Mouse (Mus musculus) megakaryocyte, embryonic 14.5 days (primary cell): ENCODE measurements around the gene Ust.

Source experiments
- FLI1 ChIP-seq: IDR thresholded peaks from 2 replicates; pipeline ENCODE4 v1.6.1; 2012; ENCODE audit warnings: low read length, inconsistent platforms, mixed read lengths
- GATA1 ChIP-seq: IDR thresholded peaks from 3 replicates; pipeline ENCODE4 v1.6.1; 2012; ENCODE audit warnings: mixed read lengths, low read length, inconsistent platforms, borderline replicate concordance

GRCm38 (mm10) chr10:8323304-8323765, 195.3 kb downstream of the Ust start:
- TF ChIP-seq GATA1 (no peak), FLI1 (no peak)
